Mouse (Mus musculus) kidney, postnatal 14 days (tissue): Measurements from ENCODE around the gene Tnfsf12.
"Not testable (repeated sequence)": the region's sequence is repeated elsewhere in the genome, so short reads cannot be mapped to it uniquely, and the experiment has no call there.

Source experiments
- DNase-seq: peaks from one replicate; pipeline ENCODE4 v3.0.0; 2022; ENCODE audit warnings: mixed read lengths

Tnfsf12 gene

GRCm38 (mm10) chr11:69703814-69704612 lies 8.4 kb upstream of the Tnfsf12 start:
- no peak for DNase-seq

- DNase-seq = not testable (repeated sequence)
Measured at GRCm38 (mm10) chr11:69703381-69703780, 7.7 kb upstream of the Tnfsf12 start.

DNA sequence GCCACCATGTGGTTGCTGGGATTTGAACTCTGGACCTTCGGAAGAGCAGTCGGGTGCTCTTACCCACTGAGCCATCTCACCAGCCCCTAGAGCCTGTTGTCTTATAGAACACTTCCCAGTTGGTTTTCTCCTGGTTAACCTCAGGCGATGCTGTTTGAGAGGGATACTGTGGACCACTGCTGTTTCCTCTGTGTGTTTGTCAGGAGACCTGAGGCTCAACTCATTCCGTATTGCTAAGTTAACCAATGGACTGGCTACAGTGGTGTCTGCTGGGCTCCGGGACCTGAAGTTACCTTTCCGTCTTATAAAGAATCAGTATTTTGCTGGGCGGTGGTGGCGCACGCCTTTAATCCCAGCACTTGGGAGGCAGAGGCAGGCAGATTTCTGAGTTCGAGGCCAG lies 7.2 kb upstream of the Tnfsf12 start:
- not testable (repeated sequence) for DNase-seq

- no peak for DNase-seq
Measured at GRCm38 (mm10) chr11:69699595-69699994, 3.9 kb upstream of the Tnfsf12 start.

DNA sequence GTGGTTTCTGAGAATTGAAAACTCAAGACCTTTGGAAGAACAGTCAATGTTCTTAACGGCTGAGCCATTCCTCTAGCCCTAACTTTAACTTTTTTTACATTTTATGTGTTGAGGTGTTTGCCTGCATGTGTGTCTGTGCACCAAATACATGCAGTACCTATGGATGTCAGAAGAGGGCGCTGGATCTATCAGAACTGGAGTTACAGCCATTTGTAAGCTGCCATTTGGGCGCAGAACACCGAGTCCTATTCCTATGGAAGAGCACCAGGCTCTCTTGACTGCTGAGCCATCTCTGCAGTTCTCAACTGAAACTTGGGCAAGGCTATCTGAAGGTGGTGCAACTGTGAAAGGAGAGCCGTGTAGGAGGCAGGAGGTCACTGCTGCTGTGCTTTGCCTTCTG lies 2.9 kb upstream of the Tnfsf12 start:
- DNase-seq = no peak

DNA sequence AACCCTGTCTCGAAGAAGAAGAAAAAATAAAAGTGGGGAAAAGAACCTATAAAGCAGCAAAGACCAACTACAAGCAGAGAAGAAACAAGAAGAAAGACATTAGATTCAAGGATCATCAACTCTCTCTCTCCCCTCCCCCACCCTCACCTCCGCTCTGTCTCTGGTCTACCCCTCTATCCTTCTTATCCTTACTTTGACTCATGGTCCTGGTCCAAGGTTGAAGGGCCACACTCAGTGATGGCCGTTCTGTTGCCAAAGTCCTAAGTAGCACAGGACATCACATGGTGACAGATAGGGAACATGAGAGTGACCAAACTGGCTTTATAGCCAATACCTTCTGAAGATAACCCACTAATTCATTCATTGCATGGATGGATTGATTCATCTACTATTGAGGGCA lies 1.7 kb upstream of the Tnfsf12 start:
- no peak for DNase-seq

- DNase-seq = no peak
Measured at GRCm38 (mm10) chr11:69695046-69695360, 646 bp downstream of the Tnfsf12 start.

- no peak for DNase-seq
Measured at GRCm38 (mm10) chr11:69693421-69693965, 2.2 kb downstream of the Tnfsf12 start.

DNA sequence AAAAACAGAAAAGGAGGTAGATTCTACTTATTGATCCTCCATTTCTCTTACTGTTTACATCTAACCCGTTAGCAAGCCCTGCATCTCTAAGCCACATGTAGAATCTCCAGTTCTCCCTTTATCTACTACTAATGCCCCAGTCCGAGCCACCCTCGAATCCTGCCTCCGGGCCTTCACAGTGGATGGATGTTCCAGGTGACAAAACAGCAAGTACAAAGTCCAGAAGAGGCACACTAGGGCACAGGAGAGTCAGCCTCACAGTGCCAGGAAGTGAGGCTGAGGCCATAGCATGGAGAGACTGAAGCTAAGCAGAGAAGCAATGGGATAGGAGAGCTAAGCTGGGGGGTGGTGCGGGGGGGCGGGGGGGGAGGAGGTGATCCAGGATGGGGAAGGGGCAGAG lies 2.8 kb downstream of the Tnfsf12 start:
- DNase-seq = peak; percentile 72

GRCm38 (mm10) chr11:69692196-69692811 lies 3.3 kb downstream of the Tnfsf12 start:
- DNase-seq = no peak

DNA sequence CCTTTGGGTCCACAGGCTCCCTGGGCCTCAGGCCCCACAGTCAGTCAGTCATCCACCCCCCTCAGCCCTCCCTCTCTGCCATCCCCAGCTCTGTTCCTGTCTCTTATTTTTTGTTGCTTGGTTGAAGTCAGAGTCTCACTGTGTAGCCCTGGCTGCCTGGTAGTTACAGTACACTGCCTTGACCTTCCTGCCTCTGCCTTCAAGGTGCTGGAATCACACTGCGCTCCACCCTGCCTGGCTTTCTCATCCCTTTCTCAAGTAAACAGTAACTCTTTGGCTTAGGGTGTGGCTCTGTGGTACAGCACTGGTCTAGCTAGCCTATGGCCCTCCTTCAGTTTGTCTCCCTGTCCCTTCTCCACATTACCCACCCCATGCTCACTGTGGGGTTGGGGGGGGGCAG lies 5.8 kb downstream of the Tnfsf12 start:
- DNase-seq = no peak

GRCm38 (mm10) chr11:69687061-69687460 lies 8.6 kb downstream of the Tnfsf12 start:
- no peak for DNase-seq

DNA sequence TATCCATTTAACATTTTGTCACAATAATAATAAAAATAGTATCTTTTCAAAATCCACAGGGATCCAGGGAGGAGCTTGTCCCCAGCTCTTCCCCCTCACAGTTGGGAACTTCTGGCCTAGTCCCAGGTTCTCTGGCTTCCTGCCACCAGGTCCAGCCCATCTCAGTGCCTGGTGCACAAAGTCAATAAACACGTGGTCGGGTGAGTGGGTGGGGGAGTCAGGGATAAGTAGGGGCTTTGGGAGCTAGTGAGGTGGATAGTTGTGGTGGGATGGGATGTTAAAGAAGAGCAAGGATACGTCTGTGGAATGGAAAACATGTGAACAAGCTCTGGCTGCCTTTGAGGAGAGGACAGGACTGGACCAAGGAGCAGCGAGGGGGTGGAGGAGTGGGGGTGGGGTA lies 9.3 kb downstream of the Tnfsf12 start:
- DNase-seq = peak; percentile 85

DNA sequence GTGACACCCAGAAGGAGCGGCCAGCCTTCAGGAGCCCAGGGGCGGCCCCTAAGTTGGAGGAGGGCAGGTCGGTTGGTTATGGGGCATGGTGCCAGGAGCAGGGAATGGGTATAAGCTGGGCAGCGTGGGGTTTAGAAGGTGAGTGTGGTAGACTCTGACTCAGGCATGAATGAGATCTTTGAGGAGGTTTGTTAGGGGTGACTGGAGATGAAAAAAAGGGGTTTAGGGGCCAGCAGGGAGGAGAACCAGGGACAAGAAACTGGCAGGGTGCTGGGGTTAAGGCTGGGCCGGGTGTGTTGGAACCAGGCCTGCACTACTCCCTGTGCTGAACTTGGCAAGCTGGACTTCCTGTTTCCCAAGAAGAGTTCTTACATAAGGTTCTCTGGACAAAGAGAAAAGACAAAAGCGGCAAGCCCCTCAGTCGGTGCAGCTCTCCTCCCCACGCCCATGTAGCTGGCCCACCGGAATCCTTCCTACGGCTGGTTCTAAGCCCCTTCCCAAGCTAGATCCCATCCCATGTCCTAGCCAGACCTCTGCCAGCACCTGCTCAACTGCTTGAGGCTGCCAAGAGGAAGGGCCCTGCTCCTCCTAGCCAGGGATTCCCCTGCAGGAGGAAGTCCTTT lies 10.0 kb downstream of the Tnfsf12 start, which contains the start of gene Tnfsf13:
Gene Tnfsf13, minus strand, starts transcription at position 259 of the 623 bp plus-strand sequence.
- peak; percentile 89 for DNase-seq

GRCm38 (mm10) chr11:69684936-69685335 lies 10.7 kb downstream of the Tnfsf12 start:
- no peak for DNase-seq

DNA sequence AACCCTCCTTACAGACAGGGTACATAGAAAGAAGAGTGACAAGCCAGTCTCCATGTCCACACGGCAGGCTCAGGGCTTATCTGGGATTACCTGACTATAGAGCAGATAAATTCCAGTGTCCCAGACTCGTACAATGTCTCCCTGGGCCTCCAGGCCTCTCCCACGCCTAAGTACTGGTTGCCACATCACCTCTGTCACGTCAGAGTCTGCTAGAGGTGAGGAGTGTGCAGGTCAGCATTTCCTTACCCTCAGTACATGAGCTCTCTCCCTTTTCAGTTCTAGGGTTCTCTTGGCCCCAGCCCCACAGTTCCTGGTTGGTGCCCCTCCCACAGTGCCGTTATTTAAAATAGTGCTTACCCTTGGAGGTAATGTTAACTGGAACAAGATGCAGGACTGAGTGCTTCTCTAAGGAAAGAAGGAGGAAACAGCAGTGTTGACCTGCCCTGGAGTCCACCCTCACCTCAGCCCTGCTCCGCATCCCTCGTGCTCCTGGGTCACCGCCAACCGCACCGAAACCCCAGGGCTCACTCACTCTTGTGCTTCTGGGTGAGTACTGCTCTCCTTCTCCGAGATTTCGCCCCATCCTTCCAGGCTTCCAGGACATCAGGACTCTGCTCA lies 11.4 kb downstream of the Tnfsf12 start:
- no peak for DNase-seq

DNA sequence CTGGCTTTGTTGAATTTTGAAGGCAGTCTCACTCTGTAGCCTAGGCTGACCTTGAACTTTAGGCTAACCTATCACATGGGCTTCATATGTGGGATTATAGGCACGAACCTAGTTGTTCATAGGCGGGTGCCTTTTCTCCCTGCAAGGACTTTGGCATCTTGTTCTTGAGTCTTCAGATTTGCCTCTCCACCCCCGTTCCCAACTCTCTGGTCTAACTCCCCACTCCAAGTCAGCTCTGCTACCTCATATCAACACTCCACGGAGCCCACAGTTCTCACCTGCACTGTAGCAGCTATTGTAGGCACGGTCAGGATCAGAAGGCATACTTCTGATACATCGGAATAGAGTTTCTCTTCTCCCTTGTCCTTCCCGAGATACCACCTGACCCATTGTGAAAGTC lies 12.1 kb downstream of the Tnfsf12 start:
- no peak for DNase-seq

DNA sequence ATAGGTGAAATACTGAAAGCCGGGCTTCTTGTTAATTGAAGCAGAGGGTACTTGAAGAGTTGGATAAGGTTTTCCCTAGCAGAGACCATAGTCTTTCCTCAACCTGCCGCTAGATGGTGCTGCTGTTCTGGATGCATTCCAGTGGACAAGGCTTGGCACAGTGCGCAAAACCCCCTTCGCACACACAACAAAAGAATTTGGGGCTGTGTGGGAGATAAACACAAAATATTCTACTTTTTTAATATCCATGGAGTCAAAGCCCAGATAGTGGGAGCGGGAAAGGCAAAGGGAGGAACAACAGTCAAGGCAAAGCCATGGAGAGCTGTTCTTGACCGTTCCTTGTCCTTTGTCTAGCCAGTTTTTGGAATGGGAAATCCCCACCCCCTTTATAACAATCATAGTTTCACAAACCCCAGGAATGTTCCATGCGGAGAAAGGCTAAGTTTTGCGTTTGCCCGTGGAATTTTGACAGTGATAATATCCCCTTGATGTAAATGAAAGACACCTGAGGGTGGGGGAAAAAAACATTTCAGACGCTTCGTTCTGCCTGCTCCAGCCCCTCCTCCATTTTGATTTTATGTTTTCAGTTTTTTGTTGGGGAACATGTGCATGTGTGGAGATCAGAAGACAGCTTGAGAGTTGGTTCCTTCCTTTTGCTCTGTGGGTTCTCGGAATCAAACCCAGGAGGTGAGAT lies 12.7 kb downstream of the Tnfsf12 start:
- peak; percentile 93 for DNase-seq

DNA sequence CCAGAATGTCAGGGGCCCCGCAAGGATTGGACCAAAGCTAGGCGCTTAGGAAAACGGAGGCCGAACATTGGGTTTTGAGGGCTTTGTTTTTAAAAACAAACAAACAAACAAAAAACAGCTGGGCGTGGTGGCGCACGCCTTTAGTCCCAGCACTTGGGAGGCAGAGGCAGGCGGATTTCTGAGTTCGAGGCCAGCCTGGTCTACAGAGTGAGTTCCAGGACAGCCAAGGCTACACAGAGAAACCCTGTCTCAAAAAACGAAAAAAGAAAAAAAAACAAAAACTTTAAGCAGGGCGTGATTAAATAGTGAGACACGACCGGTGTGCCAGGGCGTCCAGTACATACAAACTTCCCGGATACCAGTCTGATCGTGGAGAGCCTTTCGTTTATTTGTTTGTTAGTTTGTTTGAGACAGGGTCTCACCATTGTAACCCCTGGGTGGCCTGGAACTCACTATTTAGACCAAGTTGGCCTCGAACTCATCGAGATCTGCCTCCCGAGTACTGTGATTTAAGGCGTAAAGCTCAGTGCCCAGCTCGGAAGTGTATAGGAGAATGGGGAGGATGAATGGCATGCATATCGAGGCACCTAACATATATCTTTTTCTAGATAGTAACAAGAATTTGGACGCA lies 13.3 kb downstream of the Tnfsf12 start:
- DNase-seq = no peak

DNA sequence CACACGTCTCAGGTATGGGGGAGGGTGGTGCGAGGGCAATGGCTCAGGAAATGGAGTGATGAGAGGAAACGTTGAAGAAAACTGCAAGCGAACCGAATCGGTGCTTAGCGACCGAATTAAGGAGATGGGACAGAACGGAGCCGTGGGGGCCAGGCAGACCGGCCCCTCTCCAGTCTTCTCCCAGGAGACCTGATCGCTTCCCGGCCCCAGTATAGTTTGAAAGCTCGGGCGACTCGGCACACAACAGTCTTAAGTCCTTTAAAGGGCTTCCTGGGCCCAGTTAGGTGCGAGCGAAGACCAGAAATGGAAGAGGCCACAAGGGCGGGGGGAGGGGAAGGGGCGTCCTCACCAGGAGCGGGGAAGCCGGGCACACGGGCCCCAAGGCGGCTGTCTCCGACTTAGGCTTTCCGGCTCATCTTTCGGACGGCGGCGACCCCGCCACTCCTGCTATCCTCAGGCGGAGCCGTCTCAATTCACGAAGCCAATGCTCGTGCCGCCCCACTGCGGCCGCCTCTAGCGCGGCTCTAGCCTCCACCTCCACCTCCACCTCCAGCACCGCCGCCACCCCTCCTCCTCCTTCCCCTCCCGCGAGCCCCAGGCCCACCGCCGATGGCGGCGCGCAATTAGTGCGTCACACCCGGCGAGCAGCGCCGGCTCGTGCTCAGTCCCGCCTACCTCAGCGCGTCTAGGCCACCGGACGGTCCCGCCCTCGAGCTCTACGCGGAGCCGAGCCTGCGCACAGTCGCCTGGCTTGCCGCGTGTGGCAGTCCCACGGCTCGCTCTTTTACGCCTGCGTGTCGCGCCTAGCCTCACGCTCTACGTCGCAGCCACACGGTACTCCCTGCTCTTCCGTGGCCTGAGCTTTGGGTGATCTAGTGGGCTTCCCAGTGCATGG lies 14.1 kb downstream of the Tnfsf12 start, which contains the start of gene Senp3:
Gene Senp3, minus strand, starts transcription at position 771 of the 895 bp plus-strand sequence.
- DNase-seq = peak; percentile 98
